Mouse (Mus musculus) fibroblast of lung, adult 2 months (primary cell): ENCODE measurements around the gene Zmat5.

Experiments
- DNase-seq: peaks from one replicate; pipeline ENCODE4 v3.0.0-alpha.2; 2011; ENCODE audit warnings: low read depth

Gene Zmat5

DNA sequence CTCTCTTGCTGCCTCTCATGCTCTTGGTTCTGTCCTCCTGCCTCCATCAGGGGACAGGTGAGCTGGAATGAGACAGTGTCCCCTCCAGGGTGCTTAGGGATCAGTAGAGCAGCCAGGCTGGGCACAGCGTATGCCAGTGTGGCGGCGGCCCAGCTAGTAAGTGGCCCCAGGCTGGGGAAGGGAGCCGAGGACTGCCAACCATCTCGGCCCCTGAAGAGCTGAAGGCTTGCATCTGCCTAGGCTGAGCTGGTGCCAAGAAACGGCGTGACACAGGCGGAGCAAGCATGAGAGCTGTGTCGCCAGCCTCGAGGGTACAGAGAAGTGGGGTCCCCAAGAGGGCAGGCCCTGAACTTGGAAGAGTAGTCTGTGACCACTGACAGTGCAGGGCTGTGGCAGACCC, 33.2 kb downstream of the Zmat5 start:
- no peak for DNase-seq

DNA sequence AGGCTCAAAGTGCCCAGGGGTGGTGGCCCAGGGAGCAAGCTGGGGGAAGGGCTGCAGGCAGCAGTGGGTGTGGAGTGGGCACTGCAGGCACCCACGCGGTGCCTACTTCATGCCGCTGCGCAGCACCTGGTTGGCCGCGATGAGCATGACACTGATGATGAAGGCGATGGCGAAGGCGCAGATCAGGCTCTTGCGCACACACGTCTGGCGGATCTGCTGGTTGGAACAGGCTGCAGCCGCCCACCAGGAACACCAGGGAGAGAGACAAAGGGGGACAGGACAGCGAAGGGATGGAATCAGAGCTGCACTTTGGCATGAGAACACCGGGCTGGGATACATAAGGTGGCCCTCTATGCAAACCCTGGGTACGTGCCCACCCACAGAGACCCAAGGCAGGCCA, 34.2 kb downstream of the Zmat5 start:
- no peak for DNase-seq

DNA sequence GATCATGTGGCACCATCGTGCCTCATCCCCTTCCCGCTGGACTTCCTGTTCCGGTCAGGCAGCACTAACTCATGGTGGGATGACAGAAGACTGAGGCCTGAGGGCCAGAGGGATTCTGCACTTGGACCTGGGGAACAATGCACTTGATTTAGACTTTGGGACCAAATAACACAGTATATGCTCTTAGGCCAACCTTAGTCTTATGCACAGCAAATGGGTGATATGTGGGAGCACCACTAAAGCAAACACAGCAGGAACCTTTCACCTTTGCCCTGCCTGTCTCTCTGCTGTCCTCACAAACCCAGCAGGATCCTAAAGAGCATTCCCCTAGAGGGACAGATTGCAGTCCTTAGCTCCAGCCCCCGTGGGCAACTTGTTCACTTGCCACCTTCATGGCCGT, 36.3 kb downstream of the Zmat5 start:
- DNase-seq = no peak

DNA sequence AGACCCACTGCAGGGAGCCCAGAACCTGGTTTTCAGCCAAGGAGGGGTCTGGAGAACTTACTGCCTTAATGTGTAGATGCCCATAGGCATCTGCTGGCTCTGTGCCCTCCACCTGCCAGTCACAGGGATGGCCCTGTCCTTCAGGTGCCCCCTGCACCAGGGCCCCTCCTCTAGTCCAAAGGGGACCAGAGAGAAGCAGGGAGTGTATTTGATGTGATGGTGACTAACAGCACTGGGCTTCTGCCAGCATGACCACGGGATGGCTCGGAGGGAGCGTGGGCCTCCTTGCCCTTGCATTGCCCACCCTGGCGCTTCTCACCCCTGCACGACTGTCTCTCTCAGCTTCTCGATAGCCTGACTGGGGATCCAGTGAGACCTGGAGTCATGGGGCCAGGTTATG, 40.2 kb downstream of the Zmat5 start:
- DNase-seq = no peak

DNA sequence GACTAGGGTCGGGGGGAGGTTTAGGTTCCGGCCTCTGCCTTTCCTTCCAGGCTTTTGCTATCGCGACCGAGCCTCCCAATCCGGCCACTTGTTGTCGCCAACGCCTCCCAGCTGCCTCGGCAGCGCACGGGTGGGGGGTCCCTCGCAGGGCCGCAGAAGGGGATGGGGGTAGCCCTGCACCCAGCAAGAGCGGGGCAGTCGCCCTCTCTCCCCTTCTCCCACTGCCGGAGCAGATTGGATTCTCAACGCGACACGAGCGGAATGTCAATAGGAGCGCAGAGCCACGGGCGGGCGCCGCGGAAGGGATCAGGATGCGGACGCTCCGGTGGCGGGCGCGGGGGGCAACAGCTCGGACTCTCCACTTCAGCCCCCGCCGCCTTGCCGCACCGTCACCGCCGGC, 41.5 kb downstream of the Zmat5 start:
- no peak for DNase-seq

DNA sequence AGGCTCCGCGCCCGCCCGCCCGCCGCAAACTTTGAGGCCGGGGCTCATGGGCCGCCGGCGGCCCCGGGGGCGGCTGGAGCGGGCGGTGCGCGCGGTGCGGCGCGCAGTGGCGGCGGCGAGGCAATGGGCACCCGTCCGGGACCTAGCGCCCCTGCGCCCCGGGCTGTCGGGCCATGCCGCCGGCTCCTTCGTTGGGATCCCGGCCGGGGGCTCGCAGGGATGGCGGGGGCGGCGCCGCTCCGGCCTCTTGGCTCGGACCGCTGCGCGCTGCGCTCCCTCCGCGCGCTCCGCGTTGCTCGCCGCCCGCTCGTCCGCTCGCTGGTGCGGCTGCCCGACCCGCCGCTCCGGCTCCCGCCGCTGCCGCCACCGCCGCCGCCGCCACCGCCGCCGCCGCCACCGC, 42.3 kb downstream of the Zmat5 start, which contains the start of gene Cabp7:
Gene Cabp7 (minus strand): TSS at position 46 of the 400 bp plus-strand sequence.
- DNase-seq = no peak

DNA sequence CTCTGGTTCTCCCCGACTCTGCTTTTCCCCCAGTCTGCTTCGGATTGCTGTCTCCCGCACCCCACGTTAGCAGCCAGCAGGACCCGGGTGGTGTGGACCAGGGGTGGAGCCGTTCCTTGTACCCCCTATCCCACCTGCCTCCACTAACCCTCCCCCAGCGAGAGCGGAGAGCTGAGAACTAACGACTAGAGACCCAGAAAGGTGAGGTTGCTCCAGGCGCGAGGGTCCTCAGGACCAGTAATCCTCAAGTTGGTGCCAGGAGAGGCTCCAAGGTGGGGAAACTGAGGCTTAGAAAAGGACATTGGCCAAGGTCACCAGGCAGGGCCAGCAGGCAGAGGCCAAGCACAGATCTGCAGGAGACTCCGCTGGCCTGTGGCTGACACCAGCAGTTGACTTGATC, 42.8 kb downstream of the Zmat5 start:
- no peak for DNase-seq

DNA sequence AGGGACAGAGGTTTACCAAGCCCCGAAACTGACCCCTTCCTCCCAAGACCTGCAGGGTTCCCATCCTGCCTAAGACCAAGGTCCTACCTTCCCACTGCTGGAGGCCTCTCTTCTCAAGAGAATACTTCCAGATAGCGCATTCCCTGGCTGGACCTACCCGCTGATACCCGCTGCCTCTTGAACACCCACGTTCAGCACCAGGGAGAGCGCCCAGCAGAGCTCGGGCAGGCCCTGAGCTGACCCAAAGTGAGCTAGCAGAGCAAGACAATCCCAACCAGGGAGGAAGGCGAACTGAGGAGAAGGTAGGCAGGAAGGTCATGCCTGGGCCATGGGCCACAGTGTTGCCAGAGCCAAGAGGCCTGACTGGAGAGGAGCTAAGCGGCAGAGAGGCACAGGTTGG, 45.8 kb downstream of the Zmat5 start:
- DNase-seq = peak; percentile 19

DNA sequence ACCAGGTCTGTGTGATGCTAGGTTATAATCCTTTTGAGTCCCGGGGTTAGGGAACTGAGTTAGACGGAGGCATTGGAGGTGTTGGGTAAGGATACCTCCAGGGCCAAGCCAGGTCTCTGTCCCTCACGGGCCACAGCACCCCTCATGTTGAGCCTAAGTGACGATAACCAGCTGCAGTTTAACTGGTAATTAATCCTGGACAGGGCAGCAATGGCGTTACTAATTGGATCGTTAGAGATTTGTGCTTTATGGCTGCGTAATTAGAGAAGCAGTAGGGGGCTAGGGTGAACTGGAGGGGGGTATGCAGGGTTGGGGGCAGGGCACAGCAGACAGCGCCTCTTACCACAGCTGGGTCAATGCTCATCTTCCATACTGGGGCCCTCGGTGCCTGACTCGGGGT, 48.4 kb downstream of the Zmat5 start:
- DNase-seq = no peak

DNA sequence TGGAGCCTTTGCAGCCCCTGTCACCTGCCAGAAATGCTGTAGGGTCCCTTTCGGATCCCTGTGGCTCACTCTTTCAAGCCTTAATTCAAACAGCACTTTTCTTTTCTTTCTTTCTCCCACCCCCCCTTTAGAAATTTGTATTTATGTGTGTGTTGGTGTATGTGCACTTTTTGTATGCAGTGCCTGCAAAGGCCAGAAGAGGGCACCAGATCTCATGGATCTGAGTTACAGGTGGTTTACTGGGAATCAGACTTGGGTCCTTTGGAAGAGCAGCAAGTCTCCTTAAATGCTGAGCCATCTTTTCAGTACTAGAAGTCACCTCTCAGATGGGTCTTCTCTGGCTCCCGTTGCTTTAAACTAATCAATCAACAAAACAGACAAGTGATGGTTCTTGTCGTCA, 49.6 kb downstream of the Zmat5 start:
- DNase-seq = no peak

DNA sequence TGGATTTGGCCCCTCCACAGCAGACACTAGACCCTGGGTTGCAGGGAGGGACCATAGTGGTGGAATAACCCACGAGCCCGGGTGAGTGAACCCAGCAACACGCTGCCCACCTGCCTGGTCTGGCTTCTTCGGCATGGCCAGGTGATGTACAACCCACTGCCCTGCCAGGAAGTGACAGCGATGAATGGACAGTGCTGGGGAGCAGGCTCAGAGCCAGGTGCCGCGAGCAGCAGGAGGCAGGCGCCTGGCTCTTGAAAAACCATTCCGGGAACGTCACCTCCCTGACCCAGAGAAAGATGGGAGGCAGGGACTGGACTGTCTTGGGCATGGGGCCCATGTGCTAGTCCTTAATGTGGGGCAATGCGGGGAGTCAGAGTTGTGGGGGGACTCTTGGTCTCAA, 50.4 kb downstream of the Zmat5 start:
- DNase-seq = no peak

DNA sequence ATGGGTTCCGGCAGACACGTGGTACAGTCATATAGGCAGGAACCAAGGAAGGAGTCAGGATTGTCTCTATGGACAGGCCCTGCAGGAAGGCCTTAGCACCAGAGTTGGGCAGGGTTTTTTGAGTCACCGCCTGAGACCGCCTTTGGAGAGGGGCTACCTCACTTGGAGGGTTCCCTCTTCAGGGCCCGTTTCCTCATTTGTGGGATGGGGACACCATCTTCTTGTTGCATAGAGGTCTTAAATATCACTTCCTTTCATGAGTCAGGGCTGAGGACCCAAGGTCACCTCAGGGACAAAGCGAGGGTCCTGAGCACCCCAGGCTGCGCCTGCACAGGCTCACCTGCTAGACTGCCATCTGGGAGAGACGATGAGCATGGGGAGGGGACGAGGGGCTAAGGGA, 52.0 kb downstream of the Zmat5 start:
- no peak for DNase-seq

DNA sequence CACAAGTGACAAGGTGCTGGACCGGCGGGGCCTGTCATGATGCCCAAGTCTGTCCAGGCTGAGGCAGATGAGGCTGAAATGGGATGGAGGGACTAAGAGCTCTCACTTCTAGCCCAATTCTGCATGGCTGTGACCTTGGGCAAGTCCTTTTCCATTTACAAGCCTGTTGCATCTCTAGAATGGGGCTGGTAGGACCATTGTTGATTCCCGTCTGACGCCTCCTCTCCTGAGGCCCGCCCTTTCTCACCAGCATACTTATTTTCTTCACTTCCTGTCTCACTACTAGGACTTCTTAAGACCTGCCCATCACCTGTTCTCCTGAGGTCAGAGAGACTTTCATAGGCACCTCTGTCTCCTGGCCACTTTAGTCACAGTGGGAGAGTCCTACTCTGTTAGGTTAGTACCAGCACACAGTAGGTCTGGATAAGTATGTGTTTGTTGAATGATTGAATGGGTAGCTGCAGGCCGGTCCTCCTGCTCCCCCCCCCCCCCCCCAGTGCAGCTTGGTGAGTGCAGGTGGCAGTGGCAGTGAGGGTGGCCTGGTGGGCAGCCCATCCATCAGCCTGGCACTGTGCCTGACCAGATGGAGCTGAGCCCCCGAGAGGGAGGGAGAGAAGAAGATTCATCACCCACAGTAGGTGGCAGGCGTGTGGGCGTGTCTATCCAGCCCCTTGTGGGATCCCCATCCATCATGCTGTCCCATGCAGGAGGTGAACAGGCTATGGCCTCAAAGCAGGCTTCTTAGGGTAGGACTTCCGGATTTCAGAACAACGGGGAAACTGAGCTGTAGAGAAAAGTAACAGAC, 52.7 kb downstream of the Zmat5 start:
- DNase-seq = no peak

DNA sequence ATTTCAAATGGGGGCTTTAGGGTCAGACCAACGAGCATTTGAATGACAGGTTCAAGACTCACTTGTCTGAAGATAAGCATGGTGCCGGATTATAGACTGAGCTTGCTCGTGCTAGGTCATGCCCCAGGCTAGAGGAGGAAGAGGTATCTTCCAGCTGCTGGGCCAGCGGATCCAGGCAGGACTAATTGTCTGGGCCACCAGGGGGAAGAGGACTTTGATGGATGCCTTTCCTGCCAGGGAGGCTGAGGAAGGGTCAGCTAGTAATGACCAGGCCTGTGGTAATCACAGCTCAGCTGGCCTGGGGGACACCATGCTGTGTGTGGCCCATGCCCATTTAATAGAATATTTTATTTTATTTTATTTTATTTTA, 53.3 kb downstream of the Zmat5 start:
- no peak for DNase-seq

DNA sequence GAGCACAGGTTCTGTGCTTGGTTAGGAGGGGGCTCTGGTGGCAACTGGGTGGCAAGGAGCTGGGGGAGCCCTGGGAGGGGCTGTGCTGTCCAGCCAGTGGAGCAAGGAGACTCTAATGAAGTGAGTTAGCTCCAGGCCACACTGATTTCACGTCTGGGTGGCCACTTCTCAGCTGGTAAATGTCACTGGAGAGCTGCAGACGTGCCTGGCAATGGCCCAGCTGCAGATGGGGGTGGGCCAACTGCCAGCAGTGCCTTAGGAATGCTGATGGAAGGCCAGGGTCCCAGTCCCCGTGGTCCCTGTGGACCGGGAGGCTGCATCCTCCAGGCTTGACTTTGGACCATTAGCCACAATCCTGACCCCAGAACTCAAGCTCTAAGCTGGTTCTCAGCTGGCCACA, 56.0 kb downstream of the Zmat5 start:
- DNase-seq = no peak

DNA sequence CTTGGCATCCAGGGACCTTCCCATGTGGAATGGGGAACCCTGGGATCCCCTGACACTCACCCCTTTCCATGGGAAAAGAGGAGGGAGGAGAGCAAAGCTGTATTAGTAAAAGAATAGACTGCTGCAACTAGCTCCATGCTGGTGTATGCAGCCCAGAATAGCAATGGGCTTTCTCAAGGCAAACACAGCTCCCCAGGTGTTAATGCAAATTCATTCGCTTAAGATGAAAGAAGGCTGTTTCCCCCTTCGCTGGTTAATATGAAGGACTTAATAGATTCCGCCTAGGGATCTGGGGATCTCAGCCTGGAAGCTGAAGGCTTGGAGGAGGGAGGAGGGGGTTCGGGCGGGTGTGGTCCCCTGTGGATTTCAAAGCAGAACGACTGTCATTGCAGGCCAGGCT, 57.5 kb downstream of the Zmat5 start:
- DNase-seq = no peak

DNA sequence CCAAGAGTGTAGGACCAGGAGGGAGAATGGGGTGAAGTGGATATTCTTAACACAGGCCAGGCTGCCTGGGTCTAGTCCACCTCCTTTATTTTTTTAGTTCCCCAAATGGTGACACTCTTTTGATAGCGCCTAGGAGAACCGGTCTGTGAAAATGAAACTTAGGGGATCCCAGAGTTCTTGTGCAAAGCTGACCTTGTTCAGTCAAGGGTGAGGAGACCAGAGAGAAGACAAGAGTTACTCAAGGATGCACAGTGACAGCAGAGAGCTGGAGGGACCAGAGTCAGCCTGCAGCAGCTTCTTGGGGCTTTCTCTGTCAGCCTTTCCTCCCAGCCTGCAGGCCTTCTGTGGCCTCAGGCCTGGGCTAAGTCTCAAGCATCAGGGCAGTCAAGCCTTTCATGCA, 58.0 kb downstream of the Zmat5 start:
- DNase-seq = no peak

DNA sequence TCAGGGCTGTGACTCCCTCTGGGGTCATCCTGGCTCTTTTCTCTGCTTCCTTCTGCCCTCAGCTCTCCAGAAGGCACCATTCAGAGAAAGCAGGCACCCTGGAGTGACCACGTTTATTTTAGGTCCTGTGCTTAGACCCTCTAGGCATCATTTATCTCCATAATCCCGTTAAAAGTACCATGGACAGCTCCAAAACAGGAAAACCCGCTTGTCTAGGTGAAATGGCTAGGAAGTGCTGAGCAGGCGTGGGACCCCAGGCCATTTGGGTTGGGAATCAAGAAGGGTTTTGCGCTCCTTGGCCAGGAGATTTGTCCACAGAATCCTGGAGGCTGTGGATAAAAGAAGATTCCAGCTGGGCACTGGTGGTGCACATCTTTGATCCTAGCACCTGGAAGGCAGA, 59.2 kb downstream of the Zmat5 start:
- no peak for DNase-seq

DNA sequence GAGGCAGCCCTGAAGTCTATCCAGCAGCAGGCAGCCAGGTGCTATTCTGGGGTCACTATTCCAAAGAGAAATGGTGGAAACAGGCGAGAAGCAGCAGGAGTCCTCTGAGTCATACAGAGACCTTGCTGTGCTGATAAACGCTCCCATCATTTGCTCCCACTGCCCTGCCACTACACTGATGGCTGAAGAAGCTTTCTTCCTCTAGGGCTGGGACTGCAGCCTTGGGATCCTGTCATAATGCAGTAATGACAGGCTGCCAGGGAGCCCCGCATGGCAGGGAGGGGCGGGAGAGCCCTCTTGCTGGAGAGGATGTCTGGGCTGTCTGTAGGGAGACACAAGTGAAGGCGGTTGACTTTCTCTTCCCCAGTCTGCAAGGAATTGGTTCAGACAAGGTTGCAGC, 60.0 kb downstream of the Zmat5 start:
- DNase-seq = no peak

DNA sequence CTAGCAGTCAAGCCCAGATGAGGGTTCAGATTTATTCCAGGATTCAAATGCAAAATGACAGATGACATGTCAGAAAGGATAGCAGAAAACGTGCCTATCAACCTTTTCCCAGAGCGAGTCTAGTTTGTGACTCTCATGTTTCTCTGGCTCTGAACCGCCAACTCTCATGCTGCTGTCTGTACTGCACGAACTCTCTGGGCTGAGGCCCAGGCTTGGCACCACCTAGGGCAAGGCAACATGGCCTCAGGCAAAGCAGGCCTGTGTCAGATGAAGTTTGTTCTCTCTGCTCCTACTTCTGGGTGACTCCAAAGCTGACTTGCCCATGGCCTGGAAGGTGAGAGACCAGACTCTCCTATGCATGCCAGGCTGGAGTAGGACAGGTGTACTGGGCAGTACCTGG, 63.9 kb downstream of the Zmat5 start:
- no peak for DNase-seq

DNA sequence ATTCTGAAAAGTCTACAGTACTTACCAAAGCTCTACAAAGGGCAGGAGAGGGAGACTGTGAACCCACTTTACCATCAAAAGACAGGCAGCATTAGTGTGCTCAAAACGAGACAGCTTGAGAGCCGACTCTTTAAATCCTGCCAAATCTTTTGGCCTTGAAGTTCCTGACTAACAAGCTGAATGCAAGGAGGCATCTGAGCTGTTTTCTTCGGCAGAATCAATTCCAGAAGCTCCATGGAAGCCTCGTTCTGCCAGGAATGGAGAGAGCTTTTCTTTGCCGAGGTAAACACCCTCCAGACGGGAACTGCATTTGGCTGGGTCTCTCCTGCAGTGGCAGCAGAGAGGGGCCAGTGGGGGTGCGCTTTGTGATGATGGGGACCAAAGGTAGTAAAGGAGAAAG, 64.8 kb downstream of the Zmat5 start:
- no peak for DNase-seq

DNA sequence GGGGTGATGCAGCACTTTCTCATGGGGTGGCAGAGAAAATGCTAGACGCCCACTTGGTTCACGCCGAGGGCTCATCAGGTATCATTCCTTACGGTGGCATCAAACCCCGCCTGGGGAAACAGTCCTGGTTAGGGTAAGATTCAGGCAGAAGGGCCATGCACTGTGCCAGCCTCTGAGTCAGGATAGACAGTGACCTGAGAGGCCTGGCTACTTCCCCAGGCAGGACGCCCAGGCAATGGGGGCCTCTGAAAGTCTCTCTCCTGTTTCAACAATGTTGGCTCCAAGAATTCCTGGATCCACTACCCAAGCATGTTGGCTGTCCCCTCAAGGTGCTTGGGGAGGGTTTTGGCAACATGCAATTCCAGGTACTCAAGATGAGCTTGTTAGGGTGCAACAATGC, 65.4 kb downstream of the Zmat5 start:
- DNase-seq = no peak

DNA sequence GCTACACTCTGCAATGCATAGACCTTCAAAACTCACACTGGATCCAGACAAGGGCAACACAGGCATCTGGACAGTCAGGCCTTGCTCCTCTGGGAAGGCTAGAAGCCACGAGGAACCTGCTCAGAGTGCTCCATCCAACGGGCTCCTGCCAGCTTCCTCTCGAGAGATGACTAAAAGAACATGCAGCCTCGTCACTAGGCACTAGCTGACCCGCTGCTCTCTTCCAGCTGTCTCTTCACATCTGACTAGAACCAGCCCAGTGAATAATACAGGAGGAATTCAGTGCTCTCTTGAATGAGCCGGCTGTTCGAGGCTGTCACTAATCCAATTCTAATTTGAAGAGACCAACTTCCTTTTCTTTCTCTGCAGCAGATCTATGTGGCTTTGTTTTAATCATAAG, 67.3 kb downstream of the Zmat5 start:
- DNase-seq = peak; percentile 32

DNA sequence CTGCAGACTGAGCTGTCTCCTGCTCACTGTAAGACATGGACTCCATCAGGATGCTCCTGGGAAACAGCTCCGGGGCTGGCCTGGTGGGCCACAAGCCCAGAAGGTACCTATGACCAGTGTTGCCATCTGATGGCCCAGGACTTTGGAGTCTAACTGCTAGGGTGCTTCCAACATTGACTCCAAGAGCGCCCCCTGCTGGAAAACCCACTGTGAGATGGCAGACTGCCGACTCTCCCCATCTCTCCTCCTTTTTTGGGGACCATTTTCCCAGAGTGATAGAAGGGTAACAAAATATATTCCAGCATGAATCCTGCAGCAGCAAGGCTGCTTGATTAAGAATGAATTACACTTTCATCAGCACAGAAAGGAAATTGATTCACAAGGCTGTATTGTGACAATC, 68.4 kb downstream of the Zmat5 start:
- DNase-seq = no peak

DNA sequence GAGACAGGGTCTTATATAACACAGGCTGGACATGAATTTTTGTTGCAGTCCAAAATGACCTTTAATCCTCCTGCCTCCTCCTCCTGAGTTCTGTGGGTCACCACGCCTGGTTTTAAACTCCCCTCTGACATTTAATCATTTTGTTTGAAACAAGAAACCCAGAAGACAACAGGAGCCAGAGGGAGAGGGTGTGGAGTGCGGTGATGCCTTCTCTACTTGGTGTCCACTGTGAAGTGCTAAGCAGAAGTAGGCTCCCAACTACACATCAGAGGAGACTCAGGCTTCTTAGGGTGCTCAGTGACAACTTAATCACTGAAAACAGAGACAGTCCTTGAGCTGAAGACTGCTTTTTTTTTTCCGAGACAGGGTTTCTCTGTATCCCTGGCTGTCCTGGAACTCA, 76.4 kb downstream of the Zmat5 start:
- no peak for DNase-seq
